Mouse (Mus musculus) inflammation-experienced regulatory T-cells, adult 6 months (primary cell): Measurements from ENCODE around the gene Zfyve28. TPM values are rescaled to one million over a fixed set of nuclear protein-coding genes. Genes with fewer than 3 reads are reported as not detected.

Source experiments
- ATAC-seq: one replicate; pipeline ENCODE4 v1.8.0; 2017
- polyA plus RNA-seq, 3 experiments: library from polyadenylated mRNA; unstranded; fragments of 100-300 nt; shearing (Covaris generic); gene quantifications; one replicate each; pipeline ENCODE4 v1.2.1; 2017

The Zfyve28 gene
- 1 to 10 TPM; 1.5 to 5.6 (median 4.6) TPM for polyA plus RNA-seq

DNA sequence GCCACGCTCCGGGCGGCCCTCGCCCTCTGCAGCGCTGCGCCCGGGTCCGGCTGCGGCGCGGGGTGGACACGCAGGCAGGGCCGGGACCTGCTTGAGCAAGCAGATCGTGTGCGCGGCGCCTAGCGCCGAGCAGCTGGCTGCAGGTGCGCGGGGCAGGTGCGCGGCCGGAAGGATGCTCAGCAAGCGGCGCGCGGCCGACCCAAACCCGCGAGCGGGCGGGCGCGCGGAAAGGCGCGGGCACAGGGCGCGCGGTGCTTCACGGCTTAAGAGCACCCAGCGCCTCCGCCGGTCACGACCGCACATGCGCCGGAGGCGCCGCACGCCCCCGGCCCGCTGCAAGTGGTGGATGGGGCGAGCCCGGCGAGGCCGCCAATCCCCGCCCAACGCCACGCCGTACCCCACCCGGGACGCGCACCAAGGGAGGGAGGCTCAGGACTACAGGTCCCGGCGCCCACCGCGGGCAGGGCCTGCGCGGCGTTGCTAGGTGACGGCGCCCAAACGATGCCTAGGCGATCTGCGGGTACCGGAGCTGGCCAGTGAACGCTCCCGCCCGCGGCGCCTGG lies at the start of gene Zfyve28, which contains the start of gene Cfap99:
Gene Zfyve28, minus strand, starts transcription at position 296 of the 563 bp plus-strand sequence.
Gene Cfap99, plus strand, starts transcription at position 447 of the 563 bp plus-strand sequence.
- peak; percentile 52 for ATAC-seq

GRCm38 (mm10) chr5:34336775-34337450 lies 48.7 kb upstream of the Zfyve28 start:
- ATAC-seq: peak; percentile 51

GRCm38 (mm10) chr5:34336097-34336774 lies 48.0 kb upstream of the Zfyve28 start, which contains the start of gene Rnf4:
Rnf4 (plus strand) TSS chr5:34336289.
- peak; percentile 88 for ATAC-seq

GRCm38 (mm10) chr5:34335539-34336096 lies 47.4 kb upstream of the Zfyve28 start:
- peak; percentile 18 for ATAC-seq

DNA sequence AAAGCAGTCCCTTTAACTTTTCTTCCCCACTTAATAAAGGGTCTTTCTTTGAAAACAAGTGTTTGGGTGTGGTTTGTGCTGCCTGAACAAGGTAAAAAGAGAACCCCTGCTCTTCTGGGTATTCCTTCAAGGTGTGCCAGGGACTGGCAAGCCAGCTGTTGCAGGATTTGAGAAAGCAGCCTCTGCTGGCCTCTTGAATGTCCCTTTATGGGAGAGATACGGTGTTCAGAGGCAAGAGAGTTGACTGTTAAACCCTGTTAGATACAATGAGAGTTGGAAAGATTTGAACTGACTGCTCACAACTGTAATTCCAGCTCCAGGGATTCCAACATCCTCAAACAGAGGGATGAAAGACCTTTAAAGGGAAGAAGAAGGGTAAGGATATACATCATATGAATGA lies 45.8 kb upstream of the Zfyve28 start:
- no peak for ATAC-seq

- no peak for ATAC-seq
These were observed 41.9 kb upstream of the Zfyve28 start for GRCm38 (mm10) chr5:34330136-34330535.

GRCm38 (mm10) chr5:34326875-34327576 lies 38.8 kb upstream of the Zfyve28 start:
- no peak for ATAC-seq

GRCm38 (mm10) chr5:34326249-34326691 lies 38.0 kb upstream of the Zfyve28 start:
- no peak for ATAC-seq

- ATAC-seq: no peak
These were observed 37.0 kb upstream of the Zfyve28 start for GRCm38 (mm10) chr5:34325286-34325685.

DNA sequence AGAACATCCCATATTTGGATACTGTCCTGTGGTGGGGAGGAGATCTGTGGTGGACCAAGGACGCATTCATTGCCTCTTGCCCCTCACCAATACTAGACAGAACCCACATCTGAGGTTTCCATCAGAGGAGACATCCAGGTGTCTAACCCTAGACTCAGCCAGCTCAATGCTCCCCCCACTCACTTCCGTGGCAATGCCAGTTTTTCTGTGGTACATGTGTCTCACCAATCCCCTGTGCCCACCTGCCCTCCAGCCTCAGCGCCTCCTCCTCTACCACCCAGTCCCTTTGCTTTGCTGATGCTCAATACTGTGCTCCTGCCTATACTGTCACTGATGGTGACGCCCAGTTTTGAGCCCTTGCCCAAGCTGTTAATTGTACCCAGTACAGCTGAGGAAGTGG lies 33.0 kb upstream of the Zfyve28 start:
- ATAC-seq: no peak

GRCm38 (mm10) chr5:34319491-34320034 lies 31.3 kb upstream of the Zfyve28 start:
- ATAC-seq: no peak

- ATAC-seq: no peak
These were observed 20.8 kb upstream of the Zfyve28 start for GRCm38 (mm10) chr5:34309016-34309415.

GRCm38 (mm10) chr5:34302377-34302776 lies 14.1 kb upstream of the Zfyve28 start:
- no peak for ATAC-seq

DNA sequence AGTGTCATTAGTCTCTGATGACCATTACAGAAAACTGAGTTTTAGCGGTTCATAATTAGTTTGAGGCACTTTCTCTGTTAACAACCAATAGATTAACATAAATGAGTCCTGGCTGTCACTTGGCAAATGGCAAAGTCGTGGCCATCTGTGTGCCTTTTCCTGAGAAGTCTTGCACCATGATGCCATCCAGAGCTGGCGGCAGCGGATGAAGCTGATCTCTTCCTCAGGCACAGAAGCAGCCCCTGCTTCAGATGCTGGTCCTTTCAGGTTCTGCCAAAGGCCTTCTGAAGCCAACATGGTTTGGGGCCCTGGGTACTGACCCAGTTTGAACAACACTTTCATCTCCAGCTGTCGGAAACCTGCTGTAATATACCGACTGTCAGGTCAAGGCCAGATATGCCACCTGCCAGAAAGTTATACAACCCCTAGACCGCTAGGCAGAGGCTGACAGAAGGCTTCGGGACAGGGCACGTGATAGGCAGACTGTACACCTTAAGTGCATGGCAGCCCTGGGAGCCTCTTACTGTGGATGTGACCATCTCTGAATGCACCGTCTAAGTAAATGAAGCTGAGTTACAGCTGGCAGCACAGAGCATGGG lies 10.8 kb upstream of the Zfyve28 start:
- ATAC-seq: no peak

GRCm38 (mm10) chr5:34298061-34298460 lies 9.8 kb upstream of the Zfyve28 start:
- ATAC-seq: no peak

GRCm38 (mm10) chr5:34295141-34295540 lies 6.9 kb upstream of the Zfyve28 start:
- ATAC-seq: no peak

DNA sequence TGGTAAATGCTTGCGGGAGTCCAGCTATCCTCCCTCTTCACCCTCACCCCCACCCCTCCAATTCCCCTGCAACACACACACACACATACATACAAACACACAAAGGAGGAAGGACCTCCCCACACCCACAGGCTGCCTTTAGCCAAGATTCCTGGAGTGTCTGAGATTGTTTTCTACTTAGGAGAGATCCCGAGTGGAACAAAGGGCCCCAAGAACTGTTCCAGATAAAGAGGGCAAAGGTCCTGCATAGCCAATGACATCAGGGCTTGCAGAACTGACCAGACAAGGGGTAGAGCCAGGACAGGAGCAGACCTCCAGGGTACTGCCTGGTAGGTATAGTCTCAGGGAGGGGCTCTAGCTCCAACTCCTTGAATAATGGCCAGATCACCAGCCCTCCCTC lies 6.4 kb upstream of the Zfyve28 start:
- ATAC-seq: no peak

- no peak for ATAC-seq
These were observed 5.1 kb upstream of the Zfyve28 start for GRCm38 (mm10) chr5:34293363-34293762.

- no peak for ATAC-seq
These were observed 1.0 kb upstream of the Zfyve28 start for GRCm38 (mm10) chr5:34289286-34289685.

GRCm38 (mm10) chr5:34287838-34288145 lies 457 bp downstream of the Zfyve28 start:
- ATAC-seq: no peak

GRCm38 (mm10) chr5:34287001-34287837 lies 1.0 kb downstream of the Zfyve28 start:
- ATAC-seq: no peak
